Mouse (Mus musculus) hindbrain, postnatal 0 days (tissue): ENCODE measurements around the gene Pagr1b. TPM values are rescaled to one million over a fixed set of nuclear protein-coding genes. Genes with fewer than 3 reads are reported as not detected.

Experiments used
- ATAC-seq: fragments of 200-750 bp; cut with Nextera tagmentation; 2 replicates; pipeline ENCODE4 v1.8.0; 2017; ENCODE audit warnings: mild to moderate bottlenecking, moderate TSS enrichment, moderate library complexity
- DNase-seq: peaks from one replicate; pipeline ENCODE4 v3.0.0-alpha.2; 2015; ENCODE audit warnings: low spot score
- H3K27ac ChIP-seq: fragments of 300-500 bp; sonication (generic); 2 replicates; pipeline ENCODE4 v1.5.1; 2014; ENCODE audit warnings: mild to moderate bottlenecking
- H3K27me3 ChIP-seq: fragments of 300-500 bp; sonication (generic); 2 replicates; pipeline ENCODE4 v1.6.1; 2014; ENCODE audit warnings: low read length, mixed read lengths; ENCODE audit not compliant: insufficient read depth
- H3K36me3 ChIP-seq: fragments of 300-500 bp; sonication (generic); 2 replicates; pipeline ENCODE4 v1.6.1; 2014; ENCODE audit warnings: low read length, mixed read lengths; ENCODE audit not compliant: insufficient read depth
- H3K4me1 ChIP-seq: fragments of 300-500 bp; sonication (generic); 2 replicates; pipeline ENCODE4 v1.6.1; 2014; ENCODE audit warnings: antibody characterized with exemption, low read length, mixed read lengths; ENCODE audit not compliant: insufficient read depth
- H3K4me2 ChIP-seq: fragments of 300-500 bp; sonication (generic); 2 replicates; pipeline ENCODE4 v1.6.1; 2014; ENCODE audit warnings: low read depth, mild to moderate bottlenecking, low read length, moderate library complexity, mixed read lengths
- H3K4me3 ChIP-seq: fragments of 300-500 bp; sonication (generic); 2 replicates; pipeline ENCODE4 v1.5.1; 2014; ENCODE audit warnings: low read length
- H3K9ac ChIP-seq: fragments of 300-500 bp; sonication (generic); replicated peaks from 2 replicates; pipeline ENCODE4 v1.6.1; 2014; ENCODE audit warnings: mild to moderate bottlenecking, low read length, moderate library complexity, mixed read lengths
- H3K9me3 ChIP-seq: fragments of 300-500 bp; sonication (generic); 2 replicates; pipeline ENCODE4 v1.6.1; 2016; ENCODE audit warnings: low read length, mixed read lengths
- CTCF ChIP-seq: IDR thresholded peaks from 2 replicates; pipeline ENCODE4 v1.5.1; 2016; ENCODE audit warnings: antibody characterized with exemption, control low read depth, low read depth
- WGBS: fragments of 180-500 bp; shearing (Covaris S2); extraction: QIAGEN DNeasy Blood & Tissue Kit; methylation state at CpG from one replicate; pipeline ENCODE4 v1.1.7; 2014; 5-methylcytosine and 5-hydroxymethylcytosine counted together
- microRNA-seq, 2 experiments: library from miRNA; unstranded; fragments of <30 nt; microRNA quantifications; one replicate each; pipeline ENCODE4; 2016
- polyA plus RNA-seq: library from polyadenylated mRNA; unstranded; fragments of >200 nt; fragmentation: Nextera tagmentation; extraction: Ambion mirVana; gene quantifications from 2 replicates; pipeline ENCODE4 v1.2.1, GENCODE M21; 2015
- total RNA-seq: library from RNA; depleted of rRNA; stranded (reverse); fragments of >200 nt; gene quantifications from 2 replicates; pipeline ENCODE4 v1.2.3, GENCODE M21; 2014; rRNA removed

The Pagr1b gene
- total and polyA plus RNA-seq, 2 experiments from 2014 or later: 0.49 to 1.2 TPM

DNA sequence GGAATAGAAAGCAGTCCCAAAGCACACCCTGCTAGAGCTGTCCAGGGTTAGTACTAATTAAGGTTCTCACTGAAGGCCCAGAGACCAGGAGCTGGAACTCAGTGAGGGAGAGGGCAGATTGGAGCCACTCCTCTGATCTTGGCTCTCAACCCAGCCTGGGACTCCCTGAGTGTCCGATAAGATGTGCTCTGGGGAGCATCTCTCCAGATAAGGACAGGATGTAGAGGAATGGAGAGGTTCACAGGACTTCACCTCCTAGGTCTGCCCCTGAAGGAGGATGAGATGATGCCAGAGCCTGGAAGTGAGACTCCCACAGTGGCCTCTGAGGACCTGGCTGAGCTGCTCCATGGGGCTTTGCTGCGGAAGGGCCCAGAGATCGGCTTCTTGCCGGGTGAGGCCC, 64.5 kb downstream of the Pagr1b start:
- peak overlapping the region; percentile 87 for H3K27ac ChIP-seq
- peaks cover 10% of the 10 kb centered on the region; the same call in 1 of the 2 replicates for H3K36me3 ChIP-seq
- no peak for TF ChIP-seq CTCF
- H3K4me2 ChIP-seq: peak overlapping the region; percentile 88
- no peaks in the 10 kb centered on the region for H3K27me3 ChIP-seq
- no peaks in the 10 kb centered on the region for H3K9me3 ChIP-seq
- WGBS: 21% methylated on average over 4 of the region's 4 CpGs
- DNase-seq (no peak), ATAC-seq (no peak)
- H3K4me1 ChIP-seq: peaks cover 14% of the 10 kb centered on the region
- H3K4me3 ChIP-seq: peak overlapping the region; percentile 52
- H3K9ac ChIP-seq: peak overlapping the region; percentile 56

Small RNAs within 50 kb of the gene (microRNA-seq; reads per million reads assigned to microRNA genes)
- 0 reads per million in 2 experiments for gene Gm44343

Other genes starting within 250 kb of the Pagr1b start
Only the 30 nearest of the 32 such genes appear.
- gene Tbx6, start 235.0 kb downstream of the Pagr1b start, total RNA-seq: 0.16 and 2.1 TPM in 2 replicates
- gene Tbx6, start 235.0 kb downstream of the Pagr1b start, polyA plus RNA-seq: 0.26 and 0.29 TPM in 2 replicates
- gene Ppp4c, start 224.0 kb downstream of the Pagr1b start, total RNA-seq: 126 and 199 TPM in 2 replicates
- gene Ppp4c, start 224.0 kb downstream of the Pagr1b start, polyA plus RNA-seq: 142 and 143 TPM in 2 replicates
- gene Fam57b, start 218.8 kb downstream of the Pagr1b start, total RNA-seq: 40.1 and 44.8 TPM in 2 replicates
- 40.7 and 44.3 TPM in 2 replicates for gene Fam57b, start 218.8 kb downstream of the Pagr1b start, polyA plus RNA-seq
- not detected in 2 replicates for gene 4930451I11Rik, start 184.8 kb downstream of the Pagr1b start, total RNA-seq
- 0.54 TPM in 1 of 2 replicates, not detected in the other for gene 4930451I11Rik, start 184.8 kb downstream of the Pagr1b start, polyA plus RNA-seq
- gene Doc2a, start 169.1 kb downstream of the Pagr1b start, total RNA-seq: 40.5 and 57.3 TPM in 2 replicates
- gene Doc2a, start 169.1 kb downstream of the Pagr1b start, polyA plus RNA-seq: 31.3 and 37.6 TPM in 2 replicates
- gene Hirip3, start 154.5 kb downstream of the Pagr1b start, total RNA-seq: 4.3 and 9.4 TPM in 2 replicates
- gene Hirip3, start 154.5 kb downstream of the Pagr1b start, polyA plus RNA-seq: 20.6 and 21.1 TPM in 2 replicates
- gene Ino80e, start 154.1 kb downstream of the Pagr1b start, total RNA-seq: 61.0 and 66.9 TPM in 2 replicates
- 85.2 and 85.5 TPM in 2 replicates for gene Ino80e, start 154.1 kb downstream of the Pagr1b start, polyA plus RNA-seq
- 140 and 143 TPM in 2 replicates for gene Taok2, start 131.8 kb downstream of the Pagr1b start, total RNA-seq
- gene Taok2, start 131.8 kb downstream of the Pagr1b start, polyA plus RNA-seq: 41.0 and 43.7 TPM in 2 replicates
- gene Tmem219, start 93.6 kb downstream of the Pagr1b start, total RNA-seq: 45.9 and 47.0 TPM in 2 replicates
- gene Tmem219, start 93.6 kb downstream of the Pagr1b start, polyA plus RNA-seq: 35.1 and 39.1 TPM in 2 replicates
- 113 and 128 TPM in 2 replicates for gene Kctd13, start 87.6 kb downstream of the Pagr1b start, total RNA-seq
- 124 and 129 TPM in 2 replicates for gene Kctd13, start 87.6 kb downstream of the Pagr1b start, polyA plus RNA-seq
- gene Asphd1, start 66.9 kb downstream of the Pagr1b start, total RNA-seq: 35.7 and 58.1 TPM in 2 replicates
- gene Asphd1, start 66.9 kb downstream of the Pagr1b start, polyA plus RNA-seq: 15.9 and 16.0 TPM in 2 replicates
- 253 and 282 TPM in 2 replicates for gene Sez6l2, start 65.9 kb downstream of the Pagr1b start, total RNA-seq
- 58.8 and 66.5 TPM in 2 replicates for gene Sez6l2, start 65.9 kb downstream of the Pagr1b start, polyA plus RNA-seq
- gene Cdipt, start 40.6 kb downstream of the Pagr1b start, total RNA-seq: 203 and 240 TPM in 2 replicates
- 146 and 150 TPM in 2 replicates for gene Cdipt, start 40.6 kb downstream of the Pagr1b start, polyA plus RNA-seq
- 0.31 TPM in 1 of 2 replicates, not detected in the other for gene Cdiptos, start 40.4 kb downstream of the Pagr1b start, total RNA-seq
- 0.95 and 1.4 TPM in 2 replicates for gene Cdiptos, start 40.4 kb downstream of the Pagr1b start, polyA plus RNA-seq
- gene Mvp, start 1.9 kb downstream of the Pagr1b start, total RNA-seq: 6.5 and 6.9 TPM in 2 replicates
- gene Mvp, start 1.9 kb downstream of the Pagr1b start, polyA plus RNA-seq: 5.5 and 5.8 TPM in 2 replicates
- gene Pagr1a, start 868 bp upstream of the Pagr1b start, total RNA-seq: 11.1 and 30.3 TPM in 2 replicates
- 31.2 and 48.6 TPM in 2 replicates for gene Pagr1a, start 868 bp upstream of the Pagr1b start, polyA plus RNA-seq
- 7.1 and 40.2 TPM in 2 replicates for gene Gm42742, start 4.6 kb upstream of the Pagr1b start, total RNA-seq
- 47.7 and 60.2 TPM in 2 replicates for gene Gm42742, start 4.6 kb upstream of the Pagr1b start, polyA plus RNA-seq
- gene Prrt2, start 4.7 kb upstream of the Pagr1b start, total RNA-seq: 138 and 144 TPM in 2 replicates
- 79.0 and 99.9 TPM in 2 replicates for gene Prrt2, start 4.7 kb upstream of the Pagr1b start, polyA plus RNA-seq
- gene Maz, start 10.6 kb upstream of the Pagr1b start, total RNA-seq: 222 and 237 TPM in 2 replicates
- 69.3 and 70.5 TPM in 2 replicates for gene Maz, start 10.6 kb upstream of the Pagr1b start, polyA plus RNA-seq
- 8.1 and 9.1 TPM in 2 replicates for gene Kif22, start 26.0 kb upstream of the Pagr1b start, total RNA-seq
- 24.5 and 29.3 TPM in 2 replicates for gene Kif22, start 26.0 kb upstream of the Pagr1b start, polyA plus RNA-seq
- not detected in 2 replicates for gene Zg16, start 70.8 kb upstream of the Pagr1b start, total RNA-seq
- not detected in 2 replicates for gene Zg16, start 70.8 kb upstream of the Pagr1b start, polyA plus RNA-seq
- 0.68 and 2.3 TPM in 2 replicates for gene AI467606, start 74.9 kb upstream of the Pagr1b start, total RNA-seq
- gene AI467606, start 74.9 kb upstream of the Pagr1b start, polyA plus RNA-seq: 1.0 and 1.1 TPM in 2 replicates
- gene Qprt, start 105.7 kb upstream of the Pagr1b start, total RNA-seq: 1.0 and 2.0 TPM in 2 replicates
- 1.7 and 1.8 TPM in 2 replicates for gene Qprt, start 105.7 kb upstream of the Pagr1b start, polyA plus RNA-seq
- 0.11 and 0.21 TPM in 2 replicates for gene Spn, start 121.3 kb upstream of the Pagr1b start, total RNA-seq
- gene Spn, start 121.3 kb upstream of the Pagr1b start, polyA plus RNA-seq: 0.05 and 0.09 TPM in 2 replicates
- 59.7 and 75.0 TPM in 2 replicates for gene Cd2bp2, start 179.6 kb upstream of the Pagr1b start, total RNA-seq
- 57.0 and 62.3 TPM in 2 replicates for gene Cd2bp2, start 179.6 kb upstream of the Pagr1b start, polyA plus RNA-seq
- 68.6 and 69.4 TPM in 2 replicates for gene Tbc1d10b, start 192.0 kb upstream of the Pagr1b start, total RNA-seq
- 25.4 and 28.1 TPM in 2 replicates for gene Tbc1d10b, start 192.0 kb upstream of the Pagr1b start, polyA plus RNA-seq
- gene Mylpf, start 192.4 kb upstream of the Pagr1b start, total RNA-seq: 15.5 TPM in 1 of 2 replicates, not detected in the other
- gene Mylpf, start 192.4 kb upstream of the Pagr1b start, polyA plus RNA-seq: 3.0 and 3.1 TPM in 2 replicates
- gene Zfp553, start 216.6 kb upstream of the Pagr1b start, total RNA-seq: 41.0 and 43.3 TPM in 2 replicates
- gene Zfp553, start 216.6 kb upstream of the Pagr1b start, polyA plus RNA-seq: 31.7 and 33.9 TPM in 2 replicates
- gene Sept1, start 216.6 kb upstream of the Pagr1b start, total RNA-seq: 4.6 and 5.0 TPM in 2 replicates
- 3.8 and 5.2 TPM in 2 replicates for gene Sept1, start 216.6 kb upstream of the Pagr1b start, polyA plus RNA-seq
- 101 and 108 TPM in 2 replicates for gene Zfp771, start 227.8 kb upstream of the Pagr1b start, total RNA-seq
- 89.0 and 89.2 TPM in 2 replicates for gene Zfp771, start 227.8 kb upstream of the Pagr1b start, polyA plus RNA-seq